Mouse (Mus musculus): ENCODE measurements around the gene Tfap4. TPM values are rescaled to one million over a fixed set of nuclear protein-coding genes. Genes with fewer than 3 reads are reported as not detected.
"Not testable (repeated sequence)": the region's sequence is repeated elsewhere in the genome, so short reads cannot be mapped to it uniquely, and the experiment has no call there.

Gene Tfap4
- total RNA-seq, 2 experiments from 2014 or later: 4.4 to 4.6 TPM

GRCm38 (mm10) chr16:4557949-4558348 is 1.7 kb downstream of the Tfap4 start:
- DNase-seq: peak; percentile 38 to 58
- intact Hi-C loops (cut with DNase I): loop anchor here (5.0 to 10.0 kb wide), 2 partner anchors 229 to 483 kb away; partner anchors contain the start of gene Trap1

- no peak for DNase-seq
- intact Hi-C loops (cut with DNase I): loop anchor here (5.0 to 10.0 kb wide), 2 partner anchors 230 to 482 kb away; partner anchors contain the start of gene Trap1
Observed at GRCm38 (mm10) chr16:4557085-4557484, 2.6 kb downstream of the Tfap4 start.

GRCm38 (mm10) chr16:4555555-4555954 is 4.1 kb downstream of the Tfap4 start:
- intact Hi-C loops (cut with DNase I): loop anchor here (5.0 to 10.0 kb wide), 2 partner anchors 232 to 481 kb away; partner anchors contain the start of gene Trap1
- no peak for DNase-seq

GRCm38 (mm10) chr16:4552829-4553550 is 6.7 kb downstream of the Tfap4 start:
- DNase-seq: peak in 1 of 2 experiments; percentile 44
- intact Hi-C loops (cut with DNase I): loop anchor here (10.0 kb wide), 1 partner anchor 478 kb away; the partner anchor contains the start of gene Trap1

GRCm38 (mm10) chr16:4551885-4552284 is 7.8 kb downstream of the Tfap4 start:
- intact Hi-C loops (cut with DNase I): loop anchor here (1.0 to 10.0 kb wide), 3 partner anchors 16 to 477 kb away; partner anchors contain the start of gene Trap1
- DNase-seq: no peak

- intact Hi-C loops (cut with DNase I): loop anchor here (1.0 to 10.0 kb wide), 3 partner anchors 17 to 476 kb away; partner anchors contain the start of gene Trap1
- peak; percentile 73 to 74 for DNase-seq
Observed at GRCm38 (mm10) chr16:4551056-4551455, 8.6 kb downstream of the Tfap4 start.

GRCm38 (mm10) chr16:4548953-4549688 is 10.5 kb downstream of the Tfap4 start:
- intact Hi-C loops (cut with DNase I): no loop called here
- DNase-seq: no peak

GRCm38 (mm10) chr16:4547611-4548010 is 12.0 kb downstream of the Tfap4 start:
- intact Hi-C loops (cut with DNase I): no loop called here
- no peak for DNase-seq

- DNase-seq: no peak
- intact Hi-C loops (cut with DNase I): no loop called here
Observed at GRCm38 (mm10) chr16:4546838-4547237, 12.8 kb downstream of the Tfap4 start.

GRCm38 (mm10) chr16:4544845-4545244 is 14.8 kb downstream of the Tfap4 start:
- intact Hi-C loops (cut with DNase I): loop anchor here (5.0 kb wide), 1 partner anchor 128 kb away; no protein-coding TSS in a partner anchor
- no peak for DNase-seq

- intact Hi-C loops (cut with DNase I): loop anchor here (5.0 kb wide), 1 partner anchor 126 kb away; no protein-coding TSS in a partner anchor
- no peak for DNase-seq
Observed at GRCm38 (mm10) chr16:4543266-4543665, 16.4 kb downstream of the Tfap4 start.

GRCm38 (mm10) chr16:4542236-4542774 is 17.3 kb downstream of the Tfap4 start:
- DNase-seq: no peak
- intact Hi-C loops (cut with DNase I): loop anchor here (1.0 to 5.0 kb wide), 3 partner anchors 53 to 226 kb away; no protein-coding TSS in a partner anchor

- intact Hi-C loops (cut with DNase I): loop anchor here (1.0 to 5.0 kb wide), 3 partner anchors 52 to 225 kb away; no protein-coding TSS in a partner anchor
- DNase-seq: peak; percentile 100
Observed at GRCm38 (mm10) chr16:4541501-4542198, 18.0 kb downstream of the Tfap4 start, which contains the start of gene Srl. TSS of gene Srl (minus strand) at chr16:4541816.

GRCm38 (mm10) chr16:4541033-4541432 is 18.6 kb downstream of the Tfap4 start:
- DNase-seq: no peak
- intact Hi-C loops (cut with DNase I): loop anchor here (5.0 kb wide), 1 partner anchor 124 kb away; no protein-coding TSS in a partner anchor

GRCm38 (mm10) chr16:4540064-4540775 is 19.4 kb downstream of the Tfap4 start:
- intact Hi-C loops (cut with DNase I): loop anchor here (5.0 kb wide), 1 partner anchor 123 kb away; no protein-coding TSS in a partner anchor
- no peak for DNase-seq

- intact Hi-C loops (cut with DNase I): no loop called here
Observed at GRCm38 (mm10) chr16:4539521-4539920, 20.1 kb downstream of the Tfap4 start.

GRCm38 (mm10) chr16:4537616-4538358 is 21.9 kb downstream of the Tfap4 start:
- no peak for DNase-seq
- intact Hi-C loops (cut with DNase I): no loop called here

More at GRCm38 (mm10) chr16:4539521-4539920, 20.1 kb downstream of the Tfap4 start:
- no peak for DNase-seq

GRCm38 (mm10) chr16:4527373-4527772 is 32.3 kb downstream of the Tfap4 start:
- intact Hi-C loops (cut with DNase I); DNase-seq: not testable (repeated sequence)
